Mouse (Mus musculus): Measurements from ENCODE around the gene Urm1.

The Urm1 gene

DNA sequence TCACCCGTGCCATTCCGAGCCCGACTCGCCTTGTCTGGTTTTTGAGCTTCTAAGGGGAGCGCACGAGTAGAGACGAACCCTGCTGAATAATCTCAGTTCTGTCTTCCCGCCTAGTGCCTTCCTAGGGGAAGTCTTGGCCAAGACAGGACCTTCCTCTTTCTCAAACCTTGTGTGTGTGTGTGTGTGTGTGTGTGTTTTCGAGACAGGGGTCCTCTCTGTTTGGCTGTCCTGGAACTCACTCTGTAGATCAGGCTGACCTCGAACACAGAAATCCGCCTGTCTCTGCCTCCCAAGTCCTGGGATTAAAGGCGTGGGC is 7.8 kb downstream of the Urm1 start:
- DNase-seq (ENCODE audit: low spot score in 2 of 2): no peak

DNA sequence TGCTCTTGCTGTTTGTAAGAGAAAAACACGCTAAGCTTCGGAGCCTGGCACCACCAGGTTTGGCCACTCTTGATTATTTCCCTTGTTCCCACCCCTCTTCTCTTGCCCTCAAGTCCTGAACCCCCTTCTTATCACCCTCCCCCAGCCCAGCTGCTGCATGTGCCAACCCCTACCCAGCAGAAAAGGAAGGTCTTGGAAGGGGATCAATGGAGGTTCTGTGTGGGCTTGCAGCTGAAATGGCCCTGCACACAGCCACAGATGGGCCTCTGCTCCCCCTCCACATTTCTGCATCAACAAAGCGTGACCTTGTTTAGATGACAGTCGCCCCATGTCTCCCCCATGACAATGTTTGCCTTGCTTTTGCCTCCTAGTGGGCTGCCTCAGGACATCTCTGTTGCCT is 11.2 kb downstream of the Urm1 start:
- no peak for DNase-seq (ENCODE audit: low spot score in 2 of 2)

GRCm38 (mm10) chr2:29833796-29834195 is 13.9 kb downstream of the Urm1 start:
- no peak for DNase-seq (ENCODE audit: low spot score in 2 of 2)

DNA sequence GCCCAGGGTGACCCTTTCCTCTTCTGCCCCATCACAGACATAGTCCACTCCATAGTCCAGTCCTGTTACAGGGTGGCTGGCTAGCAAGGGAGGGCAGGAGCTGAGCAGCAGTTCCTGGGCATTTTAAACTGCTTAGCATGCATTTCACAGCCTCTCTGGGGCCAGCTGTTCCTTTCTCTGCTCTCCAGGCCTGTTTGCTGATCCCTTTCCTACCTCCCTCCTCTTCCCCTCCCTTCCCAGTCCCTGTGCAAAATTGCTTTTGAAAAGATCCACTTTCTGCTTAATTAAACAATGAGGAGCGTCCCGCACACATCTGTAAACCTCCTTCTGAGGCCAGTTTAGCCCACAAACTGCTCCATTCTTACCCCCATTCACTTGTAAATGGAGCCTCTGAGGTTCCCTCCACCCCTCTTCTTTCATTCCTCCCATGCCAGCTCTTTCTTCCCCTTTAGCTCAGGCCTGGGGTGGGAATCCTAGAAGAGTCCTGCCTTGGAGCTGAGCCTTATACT is 15.6 kb downstream of the Urm1 start:
- no peak for DNase-seq (ENCODE audit: low spot score in 2 of 2)

DNA sequence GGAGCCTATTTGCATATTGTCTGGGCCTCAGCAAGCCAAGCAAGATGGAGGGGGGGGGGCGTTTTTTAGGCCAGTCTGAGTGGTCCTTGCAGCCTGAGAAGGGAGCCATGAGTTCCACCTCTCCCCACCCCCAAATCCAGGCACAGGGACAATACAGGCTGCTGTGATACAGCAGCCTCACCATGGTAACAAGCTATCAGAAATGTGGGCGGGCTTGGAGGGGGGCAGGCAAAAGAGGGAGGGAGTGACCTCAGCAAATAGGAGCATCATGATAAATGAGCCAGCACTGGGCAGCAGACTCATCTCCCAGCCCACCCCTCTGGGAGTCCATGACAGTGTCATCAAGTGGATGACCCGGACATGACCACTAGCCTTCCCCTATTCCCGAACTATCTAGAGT is 19.6 kb downstream of the Urm1 start:
- DNase-seq (ENCODE audit: low spot score in 2 of 2): no peak

DNA sequence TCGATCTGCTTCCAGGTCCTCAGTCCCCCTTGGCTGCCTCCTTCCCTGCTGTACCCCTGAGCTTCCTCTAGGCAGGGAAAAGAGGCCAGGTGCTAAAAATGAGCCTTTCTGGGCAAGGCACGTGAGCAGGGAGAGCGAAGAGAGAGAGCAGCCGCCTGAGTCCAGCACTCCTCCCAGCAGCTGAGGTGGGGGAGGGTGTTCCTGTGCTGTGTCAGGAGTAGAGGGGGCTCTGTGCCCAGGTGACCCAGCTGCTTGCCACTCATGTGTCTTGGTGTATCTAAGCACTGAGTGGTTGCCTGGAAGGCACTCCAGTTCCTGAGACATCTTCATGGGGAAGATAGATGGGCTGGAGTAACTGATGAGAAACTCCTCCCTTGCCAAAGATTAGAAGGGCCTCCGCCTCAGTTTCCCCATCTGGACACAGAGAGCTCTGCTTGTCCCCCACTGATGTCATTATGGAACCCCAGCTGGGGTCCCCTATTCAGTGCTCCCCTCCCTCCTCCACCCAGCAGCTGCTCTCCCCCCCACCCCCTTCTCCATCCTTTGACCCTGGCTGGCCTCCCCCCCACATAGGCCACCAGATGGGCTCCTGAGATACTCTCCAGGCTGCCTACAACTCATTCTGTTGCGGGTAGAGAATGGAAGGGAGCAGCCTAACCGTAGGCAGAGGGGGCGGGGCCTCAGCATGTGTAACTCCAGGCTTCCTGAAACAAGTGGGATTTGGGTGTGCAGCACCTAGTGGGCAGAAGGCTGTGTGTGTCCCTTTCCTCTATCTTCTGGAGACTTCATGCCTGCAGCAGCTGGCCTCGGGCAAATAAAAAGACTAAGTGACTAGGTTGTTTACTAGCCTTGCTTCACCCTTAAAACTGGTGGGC is 23.6 kb downstream of the Urm1 start:
- DNase-seq (ENCODE audit: low spot score in 2 of 2): no peak

DNA sequence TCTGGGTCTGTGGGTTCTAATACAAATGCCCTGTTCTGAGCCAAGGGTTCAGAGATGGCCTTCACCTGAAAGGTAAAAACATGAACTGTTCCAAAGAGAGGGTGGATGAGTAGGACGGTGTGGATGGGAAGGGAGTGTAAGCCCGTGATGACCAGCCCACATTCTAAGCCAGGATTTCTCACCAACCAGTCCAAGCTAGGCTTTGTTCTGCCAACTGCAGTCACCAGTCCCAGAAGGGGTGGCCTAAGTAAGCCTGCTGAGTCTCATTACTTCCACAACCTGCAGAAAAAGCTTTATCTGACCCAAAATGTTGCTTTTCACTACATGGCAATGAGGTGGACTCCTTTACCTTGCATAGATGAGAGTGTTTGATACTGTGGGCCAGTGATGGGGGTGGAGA is 24.2 kb downstream of the Urm1 start:
- DNase-seq (ENCODE audit: low spot score in 2 of 2): no peak

GRCm38 (mm10) chr2:29844661-29845060 is 24.8 kb downstream of the Urm1 start:
- no peak for DNase-seq (ENCODE audit: low spot score in 2 of 2)

DNA sequence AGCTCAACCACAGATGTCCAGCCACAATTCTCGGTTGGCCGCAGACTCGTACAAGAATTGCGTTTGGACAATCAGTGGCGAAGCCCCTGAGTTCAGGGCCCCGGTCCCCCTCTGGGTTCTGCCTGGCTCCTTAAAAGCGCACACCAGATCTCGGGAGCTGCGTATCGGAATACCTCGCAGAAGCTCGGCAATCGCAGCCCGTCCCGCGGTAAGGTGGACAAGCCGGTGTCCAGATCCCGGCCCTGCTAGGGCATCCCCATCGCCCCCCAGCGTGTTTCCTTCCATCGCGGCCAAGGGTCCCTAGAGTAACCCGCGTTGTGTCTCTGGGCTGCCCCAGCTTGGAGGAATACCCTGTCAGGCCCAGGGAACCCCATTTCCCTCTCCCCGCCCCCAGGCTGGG is 25.8 kb downstream of the Urm1 start:
- DNase-seq (ENCODE audit: low spot score in 2 of 2): no peak

DNA sequence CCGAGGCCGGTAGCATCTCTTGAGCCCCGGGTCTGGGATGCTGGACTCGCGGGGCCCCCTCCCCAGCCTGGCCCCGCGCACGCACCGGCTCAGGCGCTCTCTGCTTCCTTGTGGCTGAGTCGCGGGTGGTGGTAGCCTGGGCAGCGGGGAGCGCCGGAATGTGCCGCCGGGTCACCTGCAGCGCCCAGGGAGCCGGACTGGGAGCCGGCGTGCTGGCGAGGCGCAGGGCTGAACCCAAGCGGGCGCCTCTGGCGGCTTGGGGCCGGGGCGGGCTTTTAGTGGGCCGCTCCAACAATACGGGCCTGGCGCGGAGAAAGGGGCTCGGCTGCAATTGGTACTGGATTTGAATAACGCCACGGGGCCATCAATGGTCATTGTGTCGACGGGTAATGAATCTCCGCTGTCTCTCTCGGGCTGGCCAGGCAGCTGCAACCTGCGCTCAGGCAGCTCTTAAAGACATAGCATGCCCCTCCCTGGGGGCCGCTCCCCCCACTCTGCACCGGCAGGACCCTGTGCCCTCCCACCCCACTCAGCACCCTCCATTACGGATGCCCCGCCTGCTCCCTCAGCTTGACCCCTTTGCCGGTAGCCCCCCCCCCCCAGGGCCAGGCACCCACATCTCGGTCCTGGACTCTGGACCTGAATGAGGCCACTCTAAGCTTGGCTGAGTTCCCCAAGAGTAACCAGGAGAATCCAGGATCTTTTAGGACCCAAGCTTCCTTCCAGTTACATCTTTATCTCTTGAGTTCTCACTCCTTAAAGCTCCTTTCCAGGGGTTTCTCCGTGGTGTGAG is 26.4 kb downstream of the Urm1 start:
- DNase-seq (ENCODE audit: low spot score in 2 of 2): no peak

DNA sequence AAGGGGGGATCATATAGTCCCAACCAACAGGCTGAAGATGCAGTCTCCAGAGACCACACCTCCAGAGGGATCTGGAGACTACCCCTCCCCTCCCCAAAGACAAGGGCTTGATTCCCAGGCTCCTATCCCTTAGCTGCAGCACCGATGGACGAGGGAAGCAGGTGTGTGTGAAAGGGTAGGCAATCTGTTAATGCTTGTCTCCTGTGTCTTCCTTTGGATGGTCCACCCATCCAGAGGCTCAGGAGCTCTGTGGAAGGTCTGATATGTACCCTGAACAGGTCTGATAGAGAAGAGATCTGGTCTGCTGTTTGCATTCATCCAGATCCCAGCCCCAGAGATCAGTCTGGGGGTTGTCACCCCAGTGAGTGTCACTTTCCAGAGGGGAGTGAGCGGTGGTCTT is 27.0 kb downstream of the Urm1 start:
- no peak for DNase-seq (ENCODE audit: low spot score in 2 of 2)

GRCm38 (mm10) chr2:29849041-29849440 is 29.2 kb downstream of the Urm1 start:
- DNase-seq (ENCODE audit: low spot score in 2 of 2): no peak

DNA sequence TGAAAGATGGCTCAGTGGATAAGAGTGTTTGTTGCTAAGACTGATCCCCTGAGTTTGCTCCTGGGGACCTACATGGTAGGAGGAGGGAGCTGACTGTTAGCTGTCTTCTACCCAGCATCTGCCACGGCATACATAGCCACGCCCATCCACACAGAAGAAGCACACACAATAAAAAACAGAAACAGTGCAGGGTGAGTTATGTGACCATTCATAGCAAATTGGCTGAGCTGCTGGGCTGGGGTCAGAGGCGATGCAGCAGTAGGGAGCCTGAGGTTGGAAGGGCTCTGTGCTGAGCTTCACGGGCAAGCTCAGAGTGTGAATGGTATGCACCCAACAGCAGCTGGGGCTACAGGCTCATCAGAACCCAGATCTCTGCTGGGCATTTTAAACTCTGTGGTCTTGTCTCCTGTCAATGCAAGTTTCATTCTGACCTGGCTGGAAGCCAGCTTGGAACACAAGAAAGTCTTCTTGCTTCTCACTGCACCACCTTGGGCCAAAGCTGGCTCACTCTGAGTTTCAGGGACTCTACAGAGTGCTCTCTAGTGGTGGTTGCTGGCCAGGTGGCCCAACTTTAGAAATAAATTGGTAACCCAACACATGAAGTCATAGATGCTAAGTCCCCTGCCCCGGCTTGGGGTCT is 30.1 kb downstream of the Urm1 start:
- DNase-seq (ENCODE audit: low spot score in 2 of 2): no peak

DNA sequence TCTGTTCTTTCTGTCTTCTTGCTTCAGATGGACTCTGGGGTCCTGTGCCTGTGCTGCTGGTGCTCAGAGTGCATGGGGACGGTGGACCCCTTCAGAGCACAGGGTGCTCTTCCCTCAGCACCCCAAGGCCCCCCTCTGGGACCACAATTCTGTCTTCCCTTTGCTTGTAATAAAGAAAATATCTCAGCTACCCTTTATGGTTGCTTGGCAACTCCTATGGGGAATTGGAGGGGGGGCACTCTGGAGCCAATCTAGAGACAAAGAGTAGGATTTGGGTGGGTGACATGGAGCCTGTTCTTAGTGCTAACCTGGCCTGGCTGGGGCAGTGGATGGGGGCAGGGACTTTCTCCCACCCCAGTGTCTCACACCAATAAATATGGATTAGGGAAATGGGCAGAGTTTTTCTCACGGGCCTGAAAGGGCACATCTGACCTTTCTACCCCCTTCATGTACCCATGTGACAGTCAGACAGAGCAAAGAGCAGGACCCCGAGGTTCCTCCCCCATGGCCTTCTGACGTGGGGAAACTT is 33.1 kb downstream of the Urm1 start:
- no peak for DNase-seq (ENCODE audit: low spot score in 2 of 2)

DNA sequence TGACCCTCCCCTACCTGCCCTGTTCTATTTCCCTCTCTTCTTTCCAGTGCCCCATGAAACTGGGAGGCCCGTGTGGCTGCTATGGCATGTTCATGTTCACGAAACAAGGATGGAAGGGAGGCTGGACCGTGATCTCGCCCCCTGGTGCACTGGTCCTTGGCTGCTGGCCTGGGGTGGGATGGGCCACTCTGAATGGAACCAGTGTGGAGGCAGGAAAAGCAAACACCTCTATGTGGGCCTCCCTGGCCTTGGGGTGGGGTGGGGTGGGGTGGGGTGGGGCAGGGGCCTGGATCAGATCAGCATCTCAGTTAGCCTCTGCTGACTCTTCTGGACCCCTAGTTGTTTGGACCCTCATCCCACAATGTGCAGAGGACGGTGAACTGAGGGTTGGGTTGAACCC is 33.9 kb downstream of the Urm1 start:
- DNase-seq (ENCODE audit: low spot score in 2 of 2): no peak

- no peak for DNase-seq (ENCODE audit: low spot score in 2 of 2)
Measured at GRCm38 (mm10) chr2:29855585-29856210, 35.8 kb downstream of the Urm1 start.

GRCm38 (mm10) chr2:29856451-29857260 is 36.8 kb downstream of the Urm1 start:
- DNase-seq (ENCODE audit: low spot score in 2 of 2): no peak

DNA sequence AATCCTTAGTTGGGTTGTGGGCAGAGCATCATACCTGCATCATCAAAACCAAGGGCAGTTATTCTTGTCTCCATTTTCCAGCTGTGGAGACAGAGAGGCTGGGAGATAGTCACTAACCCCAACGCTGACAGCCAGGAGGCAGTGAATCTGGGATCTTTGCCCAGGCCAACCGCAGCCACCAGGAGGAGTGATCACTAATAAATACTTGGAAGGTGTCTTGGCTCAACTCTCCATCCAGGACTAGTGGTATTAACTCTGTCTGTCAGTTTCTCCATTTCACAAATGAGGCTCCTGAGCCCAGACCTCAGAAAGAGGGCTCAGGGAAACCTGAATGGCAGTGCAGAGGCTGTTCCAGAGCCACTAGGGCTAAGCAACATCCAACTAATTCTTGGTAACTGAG is 37.5 kb downstream of the Urm1 start:
- no peak for DNase-seq (ENCODE audit: low spot score in 2 of 2)

DNA sequence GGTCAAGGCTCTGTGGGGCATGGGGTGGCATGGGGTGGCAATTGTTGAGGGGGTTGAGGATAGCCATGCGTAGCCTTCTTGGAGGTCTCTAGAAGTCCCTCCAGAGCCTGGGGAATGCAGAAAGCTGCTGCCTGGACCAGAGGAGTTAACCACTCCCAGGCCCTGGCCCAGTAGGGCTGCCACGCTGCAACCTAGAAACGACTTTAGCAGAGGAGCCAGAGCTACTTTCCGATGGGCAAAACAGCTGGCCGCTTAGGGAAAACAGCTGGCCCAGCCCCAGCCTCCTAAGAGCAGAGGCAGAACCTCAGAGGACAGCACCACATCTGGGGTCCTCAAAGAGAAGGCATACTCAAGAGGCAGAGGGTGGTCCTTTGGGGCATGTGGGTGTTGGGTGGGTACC is 38.1 kb downstream of the Urm1 start:
- DNase-seq (ENCODE audit: low spot score in 2 of 2): no peak

- DNase-seq (ENCODE audit: low spot score in 2 of 2): peak in 1 of 2 experiments; percentile 23
Measured at GRCm38 (mm10) chr2:29858748-29859473, 39.0 kb downstream of the Urm1 start.
